ENCODE assay signal across 13 mouse cellular contexts in the genomic region with DNA sequence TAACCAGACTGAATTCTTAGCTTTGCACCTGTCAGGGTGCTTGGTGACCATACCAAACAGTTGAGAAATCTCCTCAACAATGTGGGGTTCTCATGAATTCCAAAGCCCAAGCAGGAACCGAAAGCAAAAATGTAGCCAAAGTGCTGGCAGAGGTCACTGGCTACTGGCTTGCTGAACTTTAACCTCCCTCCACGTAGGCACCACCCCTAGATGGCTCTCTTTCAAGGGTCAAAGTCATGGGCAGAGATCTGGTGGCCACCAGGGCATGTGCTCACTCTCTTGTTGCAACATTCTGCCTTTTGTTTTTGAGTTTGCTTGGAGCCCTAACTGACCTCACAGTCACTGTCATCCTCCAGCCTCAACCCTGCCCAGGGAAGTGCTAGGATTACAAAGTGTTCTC. TPM values are rescaled to one million over a fixed set of nuclear protein-coding genes. Genes with fewer than 3 reads are reported as not detected.
A peak's percentile ranks its signal among the peaks of the same experiment; 100 is the strongest.
DNase-seq lines count a peak whose midpoint lies in the region; ATAC-seq and TF ChIP-seq lines count a peak whose summit lies in the region.
"Had no signal": no experiment of that assay in that cellular context is flagged by ENCODE, and none has a peak within 500 bp of the region (broad histone marks: within the 10 kb centered on the region; RNA-seq: fewer than 3 reads in every experiment).

No protein-coding gene starts in this region.

- no peak for DNase-seq in gastrocnemius, adult 2 months
- no peak for DNase-seq in gastrocnemius, postnatal 10 days
- DNase-seq in adrenal gland, postnatal 14 days, result peak; percentile 56
- peak; percentile 78 to 89 for DNase-seq in kidney, postnatal 36 days
- DNase-seq in frontal cortex, postnatal 10 days (ENCODE audit: low spot score in 2 of 2), result no peak
- DNase-seq in frontal cortex, adult 2 months (ENCODE audit: extremely low spot score in 1 of 2, low spot score in 1 of 2), result no peak
- DNase-seq in left cerebral cortex, adult 9 months (ENCODE audit: low spot score in 2 of 2), result no peak

- peak; percentile 72 for ATAC-seq in megakaryocyte, adult 5-6 weeks (ENCODE audit: poor library complexity, severe bottlenecking)
- ATAC-seq: forebrain, embryonic 14.5 days; hindbrain, embryonic 16.5 days had no signal

- no peak for TF ChIP-seq CTCF in gastrocnemius, adult 2 months (IDR thresholded peaks at IDR 0.05)

- intact Hi-C loops in gastrocnemius, adult 2 months (cut with DNase I), result no loop called here

- no peak overlapping the region for H3K4me3 ChIP-seq in gastrocnemius, adult 2 months
- H3K4me3 ChIP-seq: embryonic facial prominence, embryonic 12.5 days; heart, embryonic 12.5 days; midbrain, embryonic 12.5 days had no signal

- peak overlapping the region; percentile 10; the same call in 1 of the 2 replicates for H3K27ac ChIP-seq in gastrocnemius, adult 2 months
- H3K27ac ChIP-seq: embryonic facial prominence, embryonic 12.5 days; midbrain, embryonic 12.5 days had no signal

RNA-seq across cellular contexts. Expression of a gene that starts 8.1 kb away (rescaled TPM):
- 10 to 100 TPM; 27.8 to 31.3 TPM for total RNA-seq in gastrocnemius, adult 2 months (2021)
- 10 to 100 TPM; 47.7 to 55.3 TPM for total RNA-seq in gastrocnemius, postnatal 10 days (2021)
- 175 and 204 TPM in 2 replicates for total RNA-seq in adrenal gland, postnatal 14 days (2021)
- 41.2 and 48.0 TPM in 2 replicates for total RNA-seq in megakaryocyte, adult 5-6 weeks (2015)
- total RNA-seq in megakaryocyte, adult 5-6 weeks (2017), result 69.0 and 71.2 TPM in 2 replicates
- 41.8 and 42.2 TPM in 2 replicates for polyA plus RNA-seq in frontal cortex, adult 2 months (2012; rRNA removed)

RNA-seq across cellular contexts. Expression of a gene that starts 21.4 kb away (rescaled TPM):
- total RNA-seq in gastrocnemius, adult 2 months (2021), result 1 to 10 TPM; 1.2 to 2.2 TPM
- 1 to 10 TPM; 3.2 to 3.9 TPM for total RNA-seq in gastrocnemius, postnatal 10 days (2021)
- 34.1 and 41.8 TPM in 2 replicates for total RNA-seq in adrenal gland, postnatal 14 days (2021)
- total RNA-seq in megakaryocyte, adult 5-6 weeks (2015), result 0.25 and 0.38 TPM in 2 replicates
- 0.29 and 1.5 TPM in 2 replicates for total RNA-seq in megakaryocyte, adult 5-6 weeks (2017)
- polyA plus RNA-seq in frontal cortex, adult 2 months (2012; rRNA removed), result 42.5 and 43.7 TPM in 2 replicates

Comparison
In these comparisons a context has a peak if more than half of its experiments do, and no peak if none do; other contexts are left out.
1. DNase-seq: peak in adrenal gland, postnatal 14 days (single experiment) and kidney, postnatal 36 days (2 of 2); none in gastrocnemius, adult 2 months (single experiment), gastrocnemius, postnatal 10 days (single experiment), frontal cortex, postnatal 10 days (0 of 2), frontal cortex, adult 2 months (0 of 2) and left cerebral cortex, adult 9 months (0 of 2).